Mouse (Mus musculus): Measurements from ENCODE around the gene Abcc5.

DNA sequence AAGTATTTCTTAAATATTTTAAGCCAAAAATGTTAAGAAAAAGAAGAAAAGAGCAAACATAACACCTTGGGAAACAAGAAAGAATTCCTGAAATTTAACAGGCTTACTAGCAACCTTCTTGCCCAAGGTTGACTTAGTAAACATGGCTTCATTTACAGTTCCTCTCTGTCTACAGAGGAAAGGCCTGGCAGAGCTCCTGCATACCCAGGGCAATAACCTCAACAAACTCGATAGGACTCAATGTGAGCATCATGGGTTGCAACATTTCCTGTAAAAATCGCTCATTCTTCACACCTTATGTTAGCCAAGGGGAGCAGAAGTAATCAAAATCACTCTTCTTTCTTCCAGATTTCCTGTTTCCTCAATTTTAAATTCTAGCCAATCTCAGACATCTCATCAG is 8.1 kb downstream of the Abcc5 start:
- TF ChIP-seq CTCF (IDR thresholded peaks at IDR 0.05; ENCODE audit: extremely low read depth, insufficient read depth, insufficient read length, insufficient replicate concordance) = no peak
- no peak for TF ChIP-seq POLR2A (IDR thresholded peaks at IDR 0.05; ENCODE audit: low read depth, low read length)
